Mouse (Mus musculus) right cerebral cortex, postnatal 14 days (tissue): ENCODE results near the gene Mcee.

Experiments used
- DNase-seq: peaks from one replicate; pipeline ENCODE4 v3.0.0; 2022

The Mcee gene

DNA sequence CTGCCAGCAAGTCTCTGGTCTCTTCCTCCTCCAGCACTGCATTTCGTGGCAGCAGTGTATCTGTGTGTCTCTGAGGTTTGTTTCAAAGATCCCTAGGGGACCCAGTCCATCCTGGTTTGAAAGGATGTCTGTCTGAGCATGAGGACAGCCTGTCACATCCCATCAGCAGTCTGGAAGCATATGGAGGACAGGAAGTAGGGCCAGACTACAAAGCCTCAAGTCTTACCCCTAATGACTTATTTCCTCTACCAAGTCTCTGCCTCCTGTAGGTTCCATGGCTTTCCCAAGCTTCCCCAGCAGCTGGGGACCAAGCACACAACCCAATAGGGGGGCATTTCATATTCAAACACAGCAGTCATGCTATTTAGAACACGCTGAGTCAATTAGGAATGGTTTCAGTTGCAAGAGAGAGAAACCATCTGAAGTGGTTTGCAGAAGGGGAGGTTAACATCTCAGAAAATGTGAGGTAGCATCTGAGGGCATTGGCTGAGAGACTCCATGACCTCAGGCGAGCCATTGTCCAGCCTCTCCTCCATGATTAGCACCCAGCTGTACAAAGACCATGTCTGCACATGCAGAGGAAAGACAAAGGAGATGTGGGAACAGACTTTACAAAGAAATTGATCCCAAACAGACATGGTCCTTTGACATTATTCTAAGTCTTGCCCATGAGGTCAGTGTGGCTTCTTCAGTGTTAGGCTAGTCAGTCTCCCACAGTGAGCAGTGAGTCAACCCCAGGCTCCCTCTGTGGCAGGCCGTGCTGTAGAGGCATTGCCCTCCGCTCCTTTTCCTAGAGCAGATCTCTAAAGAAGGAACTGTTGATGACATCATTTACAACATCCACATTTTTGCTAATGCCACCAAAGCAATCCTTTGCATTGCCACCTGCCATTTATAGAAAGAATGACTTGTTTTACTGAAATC lies 47.5 kb downstream of the Mcee start:
- DNase-seq = no peak

DNA sequence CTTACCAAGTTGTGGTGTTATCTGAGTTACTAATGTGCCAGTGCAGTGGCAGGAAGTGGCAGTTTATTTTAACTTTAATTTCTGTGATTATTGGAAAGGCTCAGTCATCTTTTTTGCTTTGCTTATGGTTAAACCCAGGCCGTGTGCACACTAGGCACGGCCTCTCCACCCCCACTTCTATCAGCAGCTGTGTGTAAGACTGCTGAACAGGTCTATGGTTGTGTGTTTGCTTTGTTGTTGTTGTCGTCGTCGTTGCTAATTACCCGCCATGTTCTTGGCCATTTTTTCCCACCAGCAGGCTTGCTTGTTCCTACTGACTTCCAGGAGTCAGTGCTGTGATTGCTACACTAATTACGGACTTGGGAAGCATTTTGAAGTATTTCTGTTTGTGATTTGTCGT lies 48.1 kb downstream of the Mcee start:
- DNase-seq = no peak

DNA sequence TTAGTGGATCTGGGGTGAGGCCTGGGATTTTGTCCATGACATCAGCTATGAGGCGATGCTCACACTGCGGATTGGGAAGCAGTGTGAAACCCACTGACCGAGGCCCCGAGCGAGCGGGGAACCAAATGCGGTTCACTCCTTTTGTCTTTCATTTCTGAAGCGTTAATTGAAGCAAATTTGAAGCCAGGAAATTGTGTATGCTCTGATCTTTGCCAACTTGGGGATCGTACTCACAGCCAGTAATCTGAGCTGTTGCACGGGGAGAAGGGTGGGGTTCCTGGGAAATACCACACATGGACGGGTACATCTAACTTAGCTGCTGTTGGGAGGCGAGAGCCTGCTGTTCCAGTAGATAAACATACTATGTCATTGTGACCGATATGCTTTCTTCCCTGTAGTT lies 58.2 kb downstream of the Mcee start:
- DNase-seq = no peak

DNA sequence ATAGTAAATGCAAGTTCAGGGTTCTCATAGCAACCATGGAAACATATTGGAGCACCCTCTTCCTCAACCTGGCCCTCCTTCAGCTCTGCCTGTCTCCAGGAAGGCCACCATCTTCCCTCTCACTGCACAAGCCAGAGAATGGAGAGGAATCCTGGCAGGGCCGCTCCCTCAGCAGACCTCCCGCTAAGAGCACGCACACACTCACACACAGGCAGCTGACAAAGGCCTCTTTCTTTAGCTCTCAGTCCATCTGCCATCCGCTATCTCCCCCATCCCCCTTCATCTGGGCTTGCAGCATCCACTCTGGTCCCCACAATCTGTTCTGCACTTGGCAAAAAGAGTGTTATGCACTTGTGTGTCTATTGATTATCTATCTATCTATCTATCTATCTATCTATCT lies 59.0 kb downstream of the Mcee start:
- DNase-seq = peak; percentile 54

DNA sequence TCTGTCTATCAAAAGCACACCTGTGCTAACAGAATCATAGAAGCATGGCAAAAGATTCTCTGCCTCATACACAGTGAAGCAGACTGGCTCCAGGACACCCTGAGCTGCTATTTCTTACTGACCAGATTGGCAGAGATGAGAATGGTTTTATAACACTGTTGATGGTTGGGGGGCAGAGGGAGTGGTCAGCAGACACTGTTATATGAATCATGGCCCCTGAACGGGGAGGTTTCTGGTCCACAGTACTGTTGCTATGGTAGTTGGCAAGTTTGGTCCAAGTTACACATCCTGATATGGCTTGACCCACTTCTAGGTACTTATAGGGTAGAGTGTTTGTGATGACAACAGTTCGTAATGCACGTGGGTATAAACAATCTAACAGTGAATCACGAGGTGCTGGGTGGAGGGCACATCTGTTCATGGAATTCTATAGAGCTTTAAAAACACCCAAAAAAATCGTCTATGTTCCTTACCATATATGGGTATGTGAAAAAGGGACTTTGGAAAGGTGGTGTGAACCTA lies 59.5 kb downstream of the Mcee start:
- no peak for DNase-seq

DNA sequence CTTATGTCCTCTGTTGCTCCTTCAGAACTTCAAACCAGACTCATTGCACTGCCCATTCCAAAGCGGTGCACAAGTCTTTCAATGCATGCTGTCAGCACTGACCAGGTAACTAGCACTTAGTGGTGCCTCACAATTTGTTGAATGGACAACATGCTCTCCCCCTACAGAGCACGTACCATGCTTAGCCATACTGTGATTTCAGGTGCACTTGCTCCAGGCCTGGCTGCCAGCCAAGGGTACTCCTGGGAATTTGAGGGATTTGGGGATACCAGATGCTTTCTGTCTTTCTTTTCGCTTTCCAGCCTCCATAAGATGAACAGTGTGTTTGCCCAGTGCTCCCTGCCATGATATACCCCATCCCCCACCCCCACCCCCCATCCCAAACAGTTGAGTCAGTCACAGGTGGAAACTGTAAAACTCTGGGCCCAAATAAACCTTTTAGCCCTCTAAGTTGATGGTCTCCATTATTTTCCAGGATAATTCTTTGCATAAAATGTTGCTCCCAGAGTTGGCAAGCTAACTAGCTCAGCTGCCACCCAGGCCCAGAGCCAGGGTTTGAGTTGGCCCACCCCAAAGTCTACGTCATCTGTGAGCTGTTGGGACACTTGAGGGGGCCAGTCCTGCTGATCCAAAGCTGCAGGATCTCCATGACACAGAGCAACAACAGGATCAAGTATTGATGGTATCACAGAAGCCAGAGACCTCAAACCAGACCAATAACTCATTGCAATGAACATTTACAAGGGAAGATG lies 60.2 kb downstream of the Mcee start:
- peak; percentile 26 for DNase-seq

DNA sequence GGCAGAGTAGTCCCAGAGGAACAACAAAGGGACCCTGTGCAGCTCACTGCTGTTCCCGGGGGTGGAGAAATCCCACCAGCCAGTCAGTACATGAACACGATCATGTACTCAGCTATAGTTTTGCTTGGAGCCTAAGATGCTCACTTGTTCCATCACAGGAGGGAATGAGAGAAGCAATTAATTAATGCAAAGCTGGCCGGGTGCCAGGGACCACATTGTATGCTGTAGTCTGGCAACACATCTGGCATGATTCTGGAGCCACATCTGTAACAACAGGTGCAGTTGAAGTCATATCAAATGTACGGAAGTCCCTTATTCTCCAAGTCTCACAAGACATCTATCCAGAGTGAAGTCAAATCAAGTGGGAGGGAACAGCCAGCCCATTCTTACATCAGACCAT lies 63.8 kb downstream of the Mcee start:
- no peak for DNase-seq

DNA sequence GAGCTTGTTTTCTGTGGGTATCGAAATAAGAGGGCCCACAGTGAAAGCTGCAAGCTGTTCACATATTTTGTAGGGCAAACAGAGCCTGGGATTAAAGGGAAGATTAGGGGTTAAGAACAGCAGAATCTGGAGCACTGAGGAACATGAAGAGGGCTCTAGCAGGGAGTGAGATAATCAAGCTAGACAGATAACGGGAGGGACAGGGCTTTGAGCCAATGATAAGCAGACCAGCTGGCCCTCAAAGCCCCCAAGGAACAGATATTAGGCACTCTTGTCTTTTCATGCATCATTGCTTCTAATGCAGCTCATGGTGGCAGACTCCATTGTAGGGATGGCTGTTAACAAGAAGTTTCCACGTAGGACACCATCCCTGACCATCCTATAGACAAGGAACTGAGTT lies 64.3 kb downstream of the Mcee start:
- DNase-seq = no peak

DNA sequence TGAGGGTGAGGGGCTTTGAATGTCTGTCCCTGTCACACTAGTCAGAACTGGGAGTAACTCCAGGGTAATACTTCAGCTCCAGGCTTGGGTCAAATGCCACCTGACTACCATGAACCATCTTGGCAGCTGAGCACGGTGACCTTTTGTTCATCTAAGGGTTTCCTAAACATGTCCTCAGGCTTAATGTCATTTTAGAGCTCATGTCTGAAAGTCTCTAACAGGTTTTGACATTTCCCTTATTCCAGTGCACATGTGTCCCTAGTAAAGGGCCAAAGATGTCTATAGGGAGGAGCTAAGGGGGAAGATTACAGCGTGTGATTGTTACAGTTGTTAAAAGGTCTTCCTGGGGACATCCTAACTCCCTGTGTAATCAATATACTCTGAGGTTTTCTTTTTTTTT lies 65.4 kb downstream of the Mcee start:
- no peak for DNase-seq
